Mouse (Mus musculus) CD8-positive naive resting alpha-beta T cell, adult 2 months (primary cell): ENCODE measurements around the gene Nipa2.

Experiments
- DNase-seq, 2 experiments: peaks; one replicate each; pipeline ENCODE4 v3.0.0; 2022; ENCODE audit warnings: low read depth in 2 of 2, low spot score in 2 of 2

Nipa2 gene

GRCm38 (mm10) chr7:55962004-55962908 is at the start of gene Nipa2:
TSS of gene Nipa2 (minus strand) at chr7:55962476.
- DNase-seq = peak; percentile 81 to 88

- no peak for DNase-seq
These were observed 48.7 kb upstream of the Nipa2 start for GRCm38 (mm10) chr7:56011018-56011333.

GRCm38 (mm10) chr7:56010318-56011017 is 48.2 kb upstream of the Nipa2 start:
- no peak for DNase-seq

- DNase-seq = no peak
These were observed 36.7 kb upstream of the Nipa2 start for GRCm38 (mm10) chr7:55998997-55999396.

- DNase-seq = no peak
These were observed 32.7 kb upstream of the Nipa2 start for GRCm38 (mm10) chr7:55995013-55995412.

- DNase-seq = no peak
These were observed 29.6 kb upstream of the Nipa2 start for GRCm38 (mm10) chr7:55991858-55992257.

GRCm38 (mm10) chr7:55991129-55991528 is 28.9 kb upstream of the Nipa2 start:
- no peak for DNase-seq

- DNase-seq = peak; percentile 57 to 76
These were observed 24.4 kb upstream of the Nipa2 start for GRCm38 (mm10) chr7:55986526-55987214.

GRCm38 (mm10) chr7:55984754-55985153 is 22.5 kb upstream of the Nipa2 start:
- no peak for DNase-seq

GRCm38 (mm10) chr7:55983107-55983506 is 20.8 kb upstream of the Nipa2 start:
- DNase-seq = no peak

GRCm38 (mm10) chr7:55982010-55982700 is 19.9 kb upstream of the Nipa2 start:
- DNase-seq = no peak

GRCm38 (mm10) chr7:55981511-55981910 is 19.2 kb upstream of the Nipa2 start:
- no peak for DNase-seq

- DNase-seq = no peak
These were observed 12.2 kb upstream of the Nipa2 start for GRCm38 (mm10) chr7:55974429-55974828.

GRCm38 (mm10) chr7:55969415-55969814 is 7.1 kb upstream of the Nipa2 start:
- no peak for DNase-seq

- peak; percentile 21 to 51 for DNase-seq
These were observed 6.1 kb upstream of the Nipa2 start for GRCm38 (mm10) chr7:55968258-55968901.

GRCm38 (mm10) chr7:55966866-55967460 is 4.7 kb upstream of the Nipa2 start:
- DNase-seq = no peak

- DNase-seq = peak in 1 of 2 experiments; percentile 21
These were observed 1.8 kb downstream of the Nipa2 start for GRCm38 (mm10) chr7:55960506-55960905.

GRCm38 (mm10) chr7:55959801-55960200 is 2.5 kb downstream of the Nipa2 start:
- DNase-seq = no peak

GRCm38 (mm10) chr7:55957916-55958315 is 4.4 kb downstream of the Nipa2 start:
- no peak for DNase-seq

- DNase-seq = no peak
These were observed 5.1 kb downstream of the Nipa2 start for GRCm38 (mm10) chr7:55957178-55957577.
